Mouse (Mus musculus) forebrain, embryonic 15.5 days (tissue): ENCODE results near the gene Ralgapa2. TPM values are rescaled to one million over a fixed set of nuclear protein-coding genes. Genes with fewer than 3 reads are reported as not detected.

Experiments used
- ATAC-seq: fragments of 200-750 bp; cut with Nextera tagmentation; replicated peaks from 2 replicates; pipeline ENCODE4 v1.8.0; 2017; ENCODE audit warnings: mild to moderate bottlenecking, moderate TSS enrichment, moderate library complexity
- H3K27ac ChIP-seq: fragments of 300-500 bp; sonication (generic); replicated peaks from 2 replicates; pipeline ENCODE4 v1.5.1; 2015; ENCODE audit warnings: mild to moderate bottlenecking, inconsistent platforms
- H3K27me3 ChIP-seq: fragments of 300-500 bp; sonication (generic); 2 replicates; pipeline ENCODE4 v1.6.1; 2015; ENCODE audit warnings: inconsistent platforms
- H3K36me3 ChIP-seq: fragments of 300-500 bp; sonication (generic); 2 replicates; pipeline ENCODE4 v1.6.1; 2015; ENCODE audit warnings: mild to moderate bottlenecking, inconsistent platforms
- H3K4me1 ChIP-seq: fragments of 300-500 bp; sonication (generic); 2 replicates; pipeline ENCODE4 v1.6.1; 2015; ENCODE audit warnings: inconsistent platforms
- H3K4me2 ChIP-seq: fragments of 300-500 bp; sonication (generic); replicated peaks from 2 replicates; pipeline ENCODE4 v1.6.1; 2015; ENCODE audit warnings: mild to moderate bottlenecking, inconsistent platforms
- H3K4me3 ChIP-seq: fragments of 300-500 bp; sonication (generic); 2 replicates; pipeline ENCODE4 v1.5.1; 2015; ENCODE audit warnings: mild to moderate bottlenecking, inconsistent platforms
- H3K9ac ChIP-seq: fragments of 300-500 bp; sonication (generic); replicated peaks from 2 replicates; pipeline ENCODE4 v1.6.1; 2015; ENCODE audit warnings: mild to moderate bottlenecking, inconsistent platforms
- H3K9me3 ChIP-seq: fragments of 300-500 bp; sonication (generic); 2 replicates; pipeline ENCODE4 v1.6.1; 2016; ENCODE audit warnings: inconsistent platforms
- WGBS: fragments of 180-500 bp; shearing (Covaris S2); methylation state at CpG from one replicate; pipeline ENCODE4 v1.1.7; 2015; ENCODE audit warnings: mixed read lengths; 5-methylcytosine and 5-hydroxymethylcytosine counted together
- polyA plus RNA-seq: library from polyadenylated mRNA; unstranded; fragments of >200 nt; fragmentation: Nextera tagmentation; extraction: Ambion mirVana; gene quantifications from 2 replicates; pipeline ENCODE4 v1.2.1, GENCODE M21; 2015

The Ralgapa2 gene
- polyA plus RNA-seq, 1 experiment from 2014 or later, result 14.2 TPM

DNA sequence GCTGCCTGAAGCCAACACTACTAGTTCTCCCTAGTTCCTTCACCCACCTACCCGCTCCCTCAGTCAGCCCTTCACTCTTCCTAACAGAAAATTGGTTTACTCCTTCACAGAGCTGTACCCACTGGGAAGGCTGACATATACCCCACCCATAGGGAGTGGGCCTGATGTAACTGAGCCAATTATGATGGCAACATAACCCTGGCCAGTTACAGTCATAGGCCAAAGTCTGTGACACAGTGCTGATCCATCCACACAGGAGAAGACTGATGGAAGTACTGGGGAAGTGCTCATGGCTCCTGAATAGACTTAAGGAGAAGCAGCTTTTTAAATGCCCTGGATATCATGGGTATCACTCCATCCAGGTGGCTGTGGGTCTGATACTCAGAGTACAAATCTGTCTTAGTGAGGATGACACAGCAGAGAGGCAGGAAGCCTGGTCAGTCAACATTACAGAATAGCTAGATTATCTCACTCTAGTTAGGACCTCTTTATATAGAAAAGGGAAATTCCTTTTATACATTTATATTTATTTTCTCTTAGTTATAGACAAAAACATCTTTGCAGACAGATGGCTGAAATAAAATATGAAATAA, 18.7 kb downstream of the Ralgapa2 start:
- 92% methylated on average over 1 of the region's 1 CpGs for WGBS
- peaks cover 15% of the 10 kb centered on the region; the same call in 1 of the 2 replicates for H3K4me1 ChIP-seq
- no peak for ATAC-seq
- H3K36me3 ChIP-seq, result no peaks in the 10 kb centered on the region
- no peak overlapping the region for H3K4me3 ChIP-seq
- no peak overlapping the region for H3K9ac ChIP-seq
- H3K9me3 ChIP-seq, result no peaks in the 10 kb centered on the region
- H3K27ac ChIP-seq, result no peak overlapping the region
- H3K27me3 ChIP-seq, result no peaks in the 10 kb centered on the region
- no peak overlapping the region for H3K4me2 ChIP-seq

DNA sequence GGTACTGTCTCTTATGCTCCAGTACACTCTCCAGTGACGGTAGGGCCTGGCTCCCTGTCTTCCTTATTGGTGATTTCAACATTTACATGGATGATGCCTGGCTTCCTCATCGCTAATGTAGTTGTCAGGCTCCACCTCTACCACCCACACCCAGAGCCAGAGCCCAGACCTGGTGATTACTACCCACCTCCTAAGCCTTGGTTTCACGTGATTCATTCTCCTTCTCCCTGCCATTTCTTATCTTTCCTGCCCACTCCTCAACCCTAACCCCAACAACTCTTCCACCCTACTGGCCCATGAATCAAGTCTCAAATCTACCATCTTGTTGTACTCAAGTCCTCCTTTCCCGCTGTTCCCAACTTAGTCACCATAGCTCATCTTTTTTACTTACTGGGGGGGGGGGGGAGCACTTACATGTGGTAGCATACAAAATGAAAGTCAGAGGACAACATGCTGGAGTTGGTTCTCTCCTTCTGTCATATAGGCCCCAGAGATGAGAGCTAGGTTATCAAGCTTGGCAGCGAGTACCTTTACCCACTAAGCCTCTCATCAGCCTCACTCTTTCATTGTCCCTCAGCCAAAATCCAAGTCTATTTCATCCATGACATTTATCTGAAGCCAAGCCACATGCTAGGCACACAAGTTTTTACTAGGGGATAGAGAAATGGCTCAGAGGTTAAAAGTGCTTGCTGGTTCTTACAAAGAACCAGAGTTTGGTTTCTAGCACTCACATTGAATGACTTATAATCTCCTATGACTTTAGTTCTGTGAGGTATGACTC, 20.1 kb downstream of the Ralgapa2 start:
- Histone ChIP-seq H3K4me1 (peaks cover 13% of the 10 kb centered on the region; the same call in 1 of the 2 replicates), H3K36me3 (no peaks in the 10 kb centered on the region), H3K9ac (no peak overlapping the region), H3K4me2 (no peak overlapping the region), H3K9me3 (no peaks in the 10 kb centered on the region), H3K4me3 (no peak overlapping the region), H3K27me3 (no peaks in the 10 kb centered on the region), H3K27ac (no peak overlapping the region)
- WGBS, result 97% methylated on average over 5 of the region's 5 CpGs
- no peak for ATAC-seq

DNA sequence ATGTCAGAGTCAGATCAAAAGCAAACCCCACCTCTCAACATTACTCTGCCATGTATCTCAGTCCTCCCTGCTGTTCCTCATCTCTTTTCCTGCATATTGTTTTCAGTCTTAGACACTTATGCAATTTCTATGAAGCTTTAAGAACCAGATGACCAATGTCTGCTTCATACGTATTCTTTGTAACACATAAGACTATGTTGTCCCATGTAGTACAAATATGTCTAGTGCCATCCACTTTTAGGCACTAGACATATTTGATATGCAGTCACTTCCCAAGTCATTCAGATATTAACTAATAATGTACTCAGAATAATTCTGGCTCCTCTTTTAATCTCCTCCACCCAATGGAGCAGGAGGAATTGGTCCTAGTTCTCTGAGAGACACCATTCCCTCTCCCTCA, 21.2 kb downstream of the Ralgapa2 start:
- no peak for ATAC-seq
- Histone ChIP-seq H3K4me1 (peaks cover 8% of the 10 kb centered on the region; the same call in 1 of the 2 replicates), H3K27ac (no peak overlapping the region)

DNA sequence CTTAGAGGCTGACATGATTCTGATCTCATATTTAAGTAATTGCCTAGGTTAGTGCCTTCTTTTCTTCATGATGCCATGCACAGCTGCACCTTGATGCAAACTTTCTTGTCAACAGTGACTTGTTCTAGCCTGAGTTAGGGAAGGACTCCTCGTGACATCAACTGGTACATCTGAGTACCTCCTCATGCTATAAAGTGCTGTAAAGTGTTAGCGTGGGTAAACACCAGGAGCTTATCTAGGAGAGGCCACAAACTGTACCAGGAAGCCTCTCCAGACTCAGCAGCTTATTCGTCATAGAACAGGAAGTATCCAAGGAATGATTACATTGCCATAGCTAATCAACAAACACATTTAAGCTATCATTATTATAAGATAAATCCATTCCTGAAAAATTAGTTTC, 23.9 kb downstream of the Ralgapa2 start:
- no peaks in the 10 kb centered on the region for H3K9me3 ChIP-seq
- H3K4me1 ChIP-seq, result peaks cover 1% of the 10 kb centered on the region; the same call in 1 of the 2 replicates
- no peak overlapping the region for H3K9ac ChIP-seq
- H3K36me3 ChIP-seq, result no peaks in the 10 kb centered on the region
- no peak for ATAC-seq
- H3K27ac ChIP-seq, result no peak overlapping the region
- H3K4me2 ChIP-seq, result no peak overlapping the region
- H3K27me3 ChIP-seq, result no peaks in the 10 kb centered on the region
- no peak overlapping the region for H3K4me3 ChIP-seq
- 92% methylated on average over 3 of the region's 3 CpGs for WGBS

More for the DNA sequence above, 21.2 kb downstream of the Ralgapa2 start:
- Histone ChIP-seq H3K4me3 (no peak overlapping the region), H3K27me3 (no peaks in the 10 kb centered on the region), H3K36me3 (no peaks in the 10 kb centered on the region), H3K4me2 (no peak overlapping the region), H3K9ac (no peak overlapping the region), H3K9me3 (no peaks in the 10 kb centered on the region)
- 96% methylated on average over 1 of the region's 1 CpGs for WGBS

DNA sequence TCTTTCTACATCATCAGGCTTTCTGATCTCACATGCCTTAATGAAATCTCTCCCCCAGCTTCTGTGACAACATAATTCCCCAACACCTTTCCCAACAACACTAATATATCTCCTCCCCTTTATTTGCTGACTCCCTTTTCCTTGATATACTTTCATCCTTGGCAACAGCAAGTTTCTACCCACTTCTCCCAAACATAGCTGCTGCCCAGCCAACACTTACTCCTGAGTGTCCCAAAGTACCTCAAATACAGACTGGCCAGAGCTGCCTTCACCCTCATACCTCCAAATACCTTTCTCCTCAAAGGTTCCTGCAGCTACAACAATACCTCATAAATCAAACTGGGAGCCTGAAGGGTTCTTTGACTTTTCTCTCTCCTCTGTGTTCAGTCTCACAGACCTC, 29.3 kb downstream of the Ralgapa2 start:
- no peak for ATAC-seq
- H3K9ac ChIP-seq, result no peak overlapping the region
- no peak overlapping the region for H3K4me2 ChIP-seq
- no peak overlapping the region for H3K4me3 ChIP-seq
- no peaks in the 10 kb centered on the region for H3K4me1 ChIP-seq
- no peaks in the 10 kb centered on the region for H3K9me3 ChIP-seq
- H3K27me3 ChIP-seq, result no peaks in the 10 kb centered on the region
- no peaks in the 10 kb centered on the region for H3K36me3 ChIP-seq
- H3K27ac ChIP-seq, result no peak overlapping the region

DNA sequence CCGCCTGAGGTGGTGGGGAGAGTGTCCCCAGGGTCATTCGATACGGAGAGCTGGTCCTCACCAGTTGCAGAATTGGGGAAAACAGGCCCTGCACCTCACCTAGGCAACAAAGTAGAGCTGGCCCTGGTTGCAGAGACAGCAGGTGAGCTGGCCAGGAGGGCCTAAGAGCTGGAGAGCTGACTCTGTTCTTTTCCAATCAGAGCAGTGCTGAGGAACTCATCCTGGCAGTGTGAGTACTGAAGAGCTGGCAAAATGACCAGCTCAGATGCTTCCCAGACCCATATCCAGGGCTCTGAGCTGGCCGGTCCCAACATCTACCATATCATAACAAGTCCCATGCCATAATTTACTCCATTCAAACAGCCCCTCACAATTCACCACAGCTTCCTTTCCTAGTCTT, 34.7 kb downstream of the Ralgapa2 start:
- no peak overlapping the region for H3K4me2 ChIP-seq
- H3K27me3 ChIP-seq, result no peaks in the 10 kb centered on the region
- no peak for ATAC-seq
- H3K9ac ChIP-seq, result no peak overlapping the region
- 93% methylated on average over 4 of the region's 4 CpGs for WGBS
- H3K27ac ChIP-seq, result no peak overlapping the region
- H3K4me3 ChIP-seq, result no peak overlapping the region
- no peaks in the 10 kb centered on the region for H3K4me1 ChIP-seq
- no peaks in the 10 kb centered on the region for H3K36me3 ChIP-seq
- H3K9me3 ChIP-seq, result no peaks in the 10 kb centered on the region

DNA sequence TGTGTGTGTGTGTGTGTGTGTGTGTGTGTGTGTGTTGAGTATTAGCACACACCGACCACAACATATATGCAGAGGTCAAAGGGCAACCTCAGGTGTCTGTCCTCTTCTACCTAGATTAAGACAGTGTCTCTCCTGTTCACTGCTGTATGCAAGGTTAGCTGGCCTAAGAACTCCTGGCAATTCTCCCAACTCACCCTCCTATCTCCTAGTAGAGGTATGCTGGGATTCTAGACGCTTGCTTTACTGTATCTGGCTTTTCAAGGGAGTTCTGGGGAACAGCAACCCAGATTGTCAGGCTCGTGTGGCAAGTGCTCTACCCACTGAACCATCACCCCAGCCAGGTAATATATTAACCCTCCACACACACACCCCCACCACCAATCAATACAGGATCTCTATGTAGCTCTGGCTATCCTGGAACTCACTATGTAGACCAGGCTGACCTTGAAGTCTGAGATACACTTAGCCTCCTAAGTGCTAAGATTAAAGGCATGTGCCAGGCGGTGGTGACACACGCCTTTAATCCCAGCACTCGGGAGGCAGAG, 35.6 kb downstream of the Ralgapa2 start:
- Histone ChIP-seq H3K4me3 (no peak overlapping the region), H3K9ac (no peak overlapping the region), H3K27me3 (no peaks in the 10 kb centered on the region), H3K27ac (no peak overlapping the region), H3K4me2 (no peak overlapping the region), H3K4me1 (no peaks in the 10 kb centered on the region), H3K9me3 (no peaks in the 10 kb centered on the region), H3K36me3 (no peaks in the 10 kb centered on the region)
- 96% methylated on average over 6 of the region's 6 CpGs for WGBS
- no peak for ATAC-seq

DNA sequence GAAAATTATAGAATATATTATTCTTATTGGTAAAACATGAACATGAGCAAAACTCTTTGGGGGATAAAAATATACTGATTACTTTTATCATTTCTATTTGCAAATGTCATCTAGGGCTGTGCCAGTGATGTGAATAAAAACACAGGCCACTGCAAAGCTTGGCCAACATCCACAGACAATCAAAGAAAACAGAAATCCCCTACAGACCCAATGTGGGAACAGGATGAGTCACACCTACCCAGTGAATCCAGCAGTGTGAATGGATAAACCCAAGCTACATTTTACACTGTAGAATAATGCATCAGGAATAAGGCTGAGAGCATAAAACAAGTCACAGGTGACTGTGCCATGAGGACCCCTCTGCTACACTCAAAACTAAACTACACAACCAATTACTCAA, 36.1 kb downstream of the Ralgapa2 start:
- H3K4me3 ChIP-seq, result no peak overlapping the region
- H3K27ac ChIP-seq, result no peak overlapping the region
- ATAC-seq, result no peak
- H3K4me2 ChIP-seq, result no peak overlapping the region
- no peaks in the 10 kb centered on the region for H3K27me3 ChIP-seq
- no peaks in the 10 kb centered on the region for H3K36me3 ChIP-seq
- H3K9ac ChIP-seq, result no peak overlapping the region
- H3K4me1 ChIP-seq, result no peaks in the 10 kb centered on the region
- H3K9me3 ChIP-seq, result no peaks in the 10 kb centered on the region

DNA sequence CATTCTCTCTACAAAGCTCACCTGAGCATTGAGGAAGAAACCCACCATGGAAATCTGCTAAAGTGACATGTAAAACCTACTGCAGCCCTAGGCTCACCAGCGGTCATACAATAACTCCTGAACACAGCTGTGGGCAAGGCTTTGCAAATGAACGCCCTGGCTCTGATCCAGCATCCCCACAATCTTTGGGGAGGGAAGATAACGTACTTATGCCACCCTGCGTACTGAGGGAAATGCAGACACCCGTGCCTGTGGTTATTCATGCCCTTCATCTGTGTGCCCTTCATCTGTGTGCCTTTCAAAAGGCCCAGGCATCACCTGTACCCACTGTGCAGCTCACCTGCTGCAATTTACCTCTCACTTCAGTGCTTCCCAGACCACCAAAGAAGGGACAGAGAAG, 41.2 kb downstream of the Ralgapa2 start:
- Histone ChIP-seq H3K4me1 (peaks cover 7% of the 10 kb centered on the region; the same call in 1 of the 2 replicates), H3K36me3 (no peaks in the 10 kb centered on the region), H3K4me3 (no peak overlapping the region), H3K27ac (no peak overlapping the region), H3K9ac (no peak overlapping the region), H3K4me2 (no peak overlapping the region), H3K27me3 (no peaks in the 10 kb centered on the region), H3K9me3 (no peaks in the 10 kb centered on the region)
- no peak for ATAC-seq
- 49% methylated on average over 5 of the region's 5 CpGs for WGBS

DNA sequence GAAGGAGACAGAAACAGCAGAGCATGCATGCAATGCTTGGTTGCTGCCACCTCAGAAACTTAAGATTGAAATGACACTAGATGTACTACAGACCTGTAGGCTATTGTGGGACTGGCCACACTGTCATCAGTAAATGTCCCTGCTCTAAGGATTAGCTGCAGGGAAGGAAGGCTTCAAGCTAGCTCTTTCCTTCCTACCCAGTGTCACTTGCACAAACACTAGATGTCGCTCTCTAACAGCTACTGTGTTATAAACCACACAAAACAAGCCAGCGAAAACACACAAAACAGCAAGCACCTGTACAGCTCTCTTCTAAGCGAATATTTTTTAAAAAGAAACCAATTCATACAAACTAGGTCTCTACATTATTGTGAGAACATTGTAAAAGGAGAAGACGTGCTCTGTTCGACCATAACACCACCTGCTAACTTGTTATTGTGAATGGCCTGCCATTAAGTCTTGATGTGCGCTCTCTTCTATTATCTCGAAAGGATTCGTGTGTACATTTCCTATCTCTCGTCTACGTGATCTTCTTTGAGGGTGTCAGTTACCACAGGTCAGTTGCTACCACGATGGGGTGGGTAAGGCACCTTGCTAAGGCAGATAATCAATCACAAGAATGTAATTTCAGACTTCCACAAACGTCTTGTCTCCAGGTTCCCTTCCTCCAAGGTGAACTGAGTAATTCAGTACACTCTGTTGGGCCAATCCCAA, 42.3 kb downstream of the Ralgapa2 start:
- Histone ChIP-seq H3K9ac (no peak overlapping the region), H3K4me3 (no peak overlapping the region), H3K27me3 (no peaks in the 10 kb centered on the region), H3K36me3 (no peaks in the 10 kb centered on the region), H3K27ac (no peak overlapping the region), H3K4me2 (no peak overlapping the region), H3K9me3 (no peaks in the 10 kb centered on the region), H3K4me1 (peaks cover 7% of the 10 kb centered on the region; the same call in 1 of the 2 replicates)
- ATAC-seq, result peak; percentile 89
- 55% methylated on average over 12 of the region's 12 CpGs for WGBS

DNA sequence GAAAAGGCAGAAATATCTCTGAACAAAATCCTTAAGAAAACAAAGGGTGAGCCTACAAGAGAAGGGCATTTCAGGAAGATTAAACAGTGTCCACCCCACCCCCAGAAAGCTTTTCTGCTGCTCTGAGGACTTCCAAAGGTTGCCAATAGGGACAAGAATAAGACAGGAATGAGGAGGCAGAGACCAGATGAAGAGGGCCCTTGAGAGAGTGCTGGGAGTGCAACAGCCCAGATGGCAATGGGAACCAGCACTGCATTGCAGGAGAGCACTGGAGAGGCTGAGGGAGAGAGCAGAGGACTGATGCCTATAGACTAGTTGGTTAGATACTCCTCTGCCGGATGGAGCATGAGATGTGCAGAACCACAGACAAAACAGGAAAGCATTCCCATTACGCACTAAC, 43.2 kb downstream of the Ralgapa2 start:
- no peak for ATAC-seq
- Histone ChIP-seq H3K27me3 (no peaks in the 10 kb centered on the region), H3K9ac (no peak overlapping the region), H3K9me3 (no peaks in the 10 kb centered on the region), H3K36me3 (no peaks in the 10 kb centered on the region), H3K27ac (no peak overlapping the region), H3K4me3 (no peak overlapping the region), H3K4me2 (no peak overlapping the region), H3K4me1 (peaks cover 7% of the 10 kb centered on the region; the same call in 1 of the 2 replicates)
- 86% methylated on average over 2 of the region's 2 CpGs for WGBS

DNA sequence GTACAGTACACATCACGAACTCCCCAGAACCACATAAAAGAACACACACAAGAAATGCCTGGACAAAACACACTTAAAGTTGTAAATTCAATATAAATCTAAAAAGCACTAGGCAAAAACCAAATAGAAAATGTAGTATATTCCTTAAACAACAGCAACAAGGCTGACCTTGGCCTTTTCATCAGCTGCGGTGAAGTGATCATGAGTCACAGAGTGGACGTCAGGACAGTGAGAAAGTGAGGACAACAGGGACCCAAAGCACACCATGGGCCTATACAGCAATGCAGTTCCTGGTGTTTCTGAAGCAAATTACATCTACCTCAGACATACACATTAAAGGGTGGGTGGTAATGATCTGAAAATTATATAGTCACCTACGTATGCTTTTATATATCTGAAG, 44.1 kb downstream of the Ralgapa2 start:
- 95% methylated on average over 4 of the region's 4 CpGs for WGBS
- Histone ChIP-seq H3K4me3 (no peak overlapping the region), H3K27me3 (no peaks in the 10 kb centered on the region), H3K4me2 (no peak overlapping the region), H3K4me1 (peaks cover 7% of the 10 kb centered on the region; the same call in 1 of the 2 replicates), H3K36me3 (no peaks in the 10 kb centered on the region), H3K9ac (no peak overlapping the region), H3K9me3 (no peaks in the 10 kb centered on the region), H3K27ac (no peak overlapping the region)
- ATAC-seq, result no peak
